Mouse (Mus musculus) hindlimb bud, embryonic 11.5 days (tissue): ENCODE measurements around the gene Gm47995.
"Not testable (repeated sequence)": the region's sequence is repeated elsewhere in the genome, so short reads cannot be mapped to it uniquely, and the experiment has no call there.

ENCODE experiments used
- DNase-seq: peaks from one replicate; pipeline ENCODE4 v3.0.0-alpha.2; 2012; ENCODE audit warnings: low read depth, low spot score; ENCODE audit errors: extremely low spot score

Gm47995 gene

DNA sequence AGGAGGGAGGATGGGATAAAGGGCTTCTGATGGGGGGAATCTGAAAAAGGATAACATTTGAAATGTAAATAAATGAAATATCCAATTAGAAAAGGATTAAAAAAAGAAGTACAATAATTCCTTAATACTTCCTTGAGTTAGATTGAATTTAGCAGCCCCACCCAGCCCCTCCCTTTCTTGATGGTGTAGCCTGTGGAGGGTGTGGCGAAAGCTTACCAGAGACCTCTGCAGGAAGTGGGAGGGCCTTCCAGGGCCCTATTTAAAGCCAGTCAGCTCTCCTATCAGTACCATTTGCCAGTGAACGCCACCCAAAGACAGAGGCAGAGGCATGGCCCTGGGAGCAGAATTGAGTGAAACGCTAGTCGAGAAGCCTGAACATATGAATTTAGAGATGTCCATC, at the start of gene Gm47995:
Gene Gm47995, plus strand, starts transcription at position 329 of the 400 bp plus-strand sequence.
- DNase-seq: not testable (repeated sequence)

DNA sequence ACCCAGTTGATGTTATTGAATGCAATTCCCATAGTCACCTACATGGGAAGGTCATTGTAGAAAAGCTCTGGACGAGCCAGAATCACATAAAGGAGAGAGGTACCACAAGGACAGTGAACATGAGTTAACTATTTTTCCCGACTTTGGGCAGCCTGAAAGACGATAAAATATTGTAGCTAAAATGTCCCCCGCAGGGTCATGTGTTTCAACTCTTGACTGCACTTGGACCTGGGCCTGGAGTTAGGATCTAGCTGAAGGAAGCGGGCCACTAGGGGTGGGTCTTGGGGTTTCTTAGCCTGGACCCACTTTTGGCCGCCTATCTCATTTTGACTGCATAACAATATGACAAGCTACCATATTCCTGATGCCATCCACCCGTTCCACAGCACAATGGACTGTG, 48.0 kb upstream of the Gm47995 start:
- DNase-seq: no peak

- DNase-seq: no peak
Observed at GRCm38 (mm10) chr1:151151089-151151488, 47.2 kb upstream of the Gm47995 start.

DNA sequence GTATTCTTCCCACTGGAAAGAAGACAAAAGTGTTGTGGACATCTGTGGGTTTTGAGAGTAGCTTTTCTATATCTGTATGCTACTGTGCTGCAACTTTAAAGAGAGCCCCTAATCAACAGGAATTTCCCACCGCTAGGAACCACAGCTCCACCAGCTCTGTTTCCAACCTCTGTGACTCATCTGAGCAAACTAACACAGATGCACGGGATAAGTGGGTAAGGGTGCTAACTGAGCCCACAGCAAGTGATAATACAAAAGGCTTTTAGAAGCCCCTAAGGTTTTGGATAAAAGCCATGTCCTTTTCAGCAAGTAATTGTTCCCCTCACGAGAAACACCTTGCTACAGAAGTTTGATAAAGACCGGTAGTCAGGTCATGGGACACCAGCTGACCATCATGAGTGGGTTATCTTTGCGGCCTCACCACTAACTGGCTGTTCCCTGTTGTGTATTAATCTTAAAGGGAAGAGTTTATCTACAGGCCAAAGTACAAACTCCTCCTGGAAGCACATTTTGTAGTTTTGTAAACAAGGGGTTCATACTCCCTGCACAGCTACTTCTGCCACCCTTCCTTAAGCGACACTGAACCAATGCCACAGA, 45.1 kb upstream of the Gm47995 start:
- no peak for DNase-seq

- not testable (repeated sequence) for DNase-seq
Observed at GRCm38 (mm10) chr1:151154131-151154530, 44.1 kb upstream of the Gm47995 start.

GRCm38 (mm10) chr1:151156129-151156528, 42.1 kb upstream of the Gm47995 start:
- DNase-seq: no peak

DNA sequence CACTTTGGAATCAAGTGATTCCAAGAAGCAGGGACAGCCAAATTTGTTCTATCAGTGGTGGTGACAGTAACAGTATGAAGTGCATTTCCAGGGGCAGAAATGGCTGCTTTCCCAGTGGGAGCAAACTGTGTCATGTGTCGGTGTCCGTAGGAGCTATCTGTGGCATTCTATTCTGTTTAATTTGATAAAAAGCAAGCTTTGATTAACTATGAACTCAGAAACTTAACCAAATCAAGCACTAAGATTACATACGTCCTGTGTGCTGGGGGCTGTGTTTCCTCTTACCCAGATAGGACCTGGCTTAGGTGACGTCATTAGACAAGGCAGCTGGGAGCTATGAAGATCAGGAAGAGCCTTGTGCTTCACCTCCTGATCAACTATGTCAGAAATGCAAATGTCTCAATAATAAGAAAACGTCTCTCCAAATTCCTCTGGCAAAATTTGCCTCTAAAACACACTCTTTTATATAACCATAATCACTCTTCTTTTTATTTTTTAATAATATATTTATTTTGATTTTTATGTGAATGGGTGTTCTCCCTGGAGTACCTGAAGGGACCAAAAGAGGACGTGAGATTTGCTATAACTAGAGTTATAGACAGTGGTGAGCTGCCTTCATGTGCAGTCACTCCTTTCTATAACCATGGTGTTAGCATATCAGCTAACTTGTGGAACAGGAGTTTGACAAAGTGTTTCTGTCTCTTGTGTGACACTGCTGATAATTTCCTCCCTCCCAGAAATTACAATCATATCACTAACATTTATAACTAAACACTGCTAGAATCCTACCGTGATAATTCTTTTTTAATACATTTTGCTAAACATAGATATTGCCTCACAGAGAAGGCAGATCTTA, 41.2 kb upstream of the Gm47995 start:
- DNase-seq: no peak

- no peak for DNase-seq
Observed at GRCm38 (mm10) chr1:151157963-151158856, 40.0 kb upstream of the Gm47995 start.

GRCm38 (mm10) chr1:151158857-151159510, 39.3 kb upstream of the Gm47995 start:
- DNase-seq: no peak

DNA sequence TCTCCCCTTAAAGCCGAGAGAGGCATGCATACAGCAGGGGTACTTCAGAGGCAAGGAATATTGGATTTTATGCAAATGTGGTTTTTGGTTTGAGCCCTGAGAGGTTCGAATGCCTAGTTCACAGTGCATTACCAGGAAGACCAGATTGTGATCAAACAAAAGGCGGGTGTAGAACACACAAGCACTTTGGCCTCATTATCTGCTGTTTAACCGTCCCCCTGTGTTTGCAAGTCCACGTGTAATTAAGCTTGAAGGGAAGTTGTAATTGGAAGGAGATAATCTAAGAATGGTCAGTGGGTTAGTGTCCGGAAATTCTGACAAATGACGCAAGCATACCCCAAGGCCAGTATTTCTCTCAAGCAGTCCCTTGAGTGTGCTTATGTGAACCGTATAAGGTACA, 32.2 kb upstream of the Gm47995 start:
- DNase-seq: no peak

GRCm38 (mm10) chr1:151167297-151168047, 30.8 kb upstream of the Gm47995 start:
- no peak for DNase-seq

- DNase-seq: no peak
Observed at GRCm38 (mm10) chr1:151168637-151169036, 29.6 kb upstream of the Gm47995 start.

- DNase-seq: no peak
Observed at GRCm38 (mm10) chr1:151171572-151172461, 26.4 kb upstream of the Gm47995 start.

DNA sequence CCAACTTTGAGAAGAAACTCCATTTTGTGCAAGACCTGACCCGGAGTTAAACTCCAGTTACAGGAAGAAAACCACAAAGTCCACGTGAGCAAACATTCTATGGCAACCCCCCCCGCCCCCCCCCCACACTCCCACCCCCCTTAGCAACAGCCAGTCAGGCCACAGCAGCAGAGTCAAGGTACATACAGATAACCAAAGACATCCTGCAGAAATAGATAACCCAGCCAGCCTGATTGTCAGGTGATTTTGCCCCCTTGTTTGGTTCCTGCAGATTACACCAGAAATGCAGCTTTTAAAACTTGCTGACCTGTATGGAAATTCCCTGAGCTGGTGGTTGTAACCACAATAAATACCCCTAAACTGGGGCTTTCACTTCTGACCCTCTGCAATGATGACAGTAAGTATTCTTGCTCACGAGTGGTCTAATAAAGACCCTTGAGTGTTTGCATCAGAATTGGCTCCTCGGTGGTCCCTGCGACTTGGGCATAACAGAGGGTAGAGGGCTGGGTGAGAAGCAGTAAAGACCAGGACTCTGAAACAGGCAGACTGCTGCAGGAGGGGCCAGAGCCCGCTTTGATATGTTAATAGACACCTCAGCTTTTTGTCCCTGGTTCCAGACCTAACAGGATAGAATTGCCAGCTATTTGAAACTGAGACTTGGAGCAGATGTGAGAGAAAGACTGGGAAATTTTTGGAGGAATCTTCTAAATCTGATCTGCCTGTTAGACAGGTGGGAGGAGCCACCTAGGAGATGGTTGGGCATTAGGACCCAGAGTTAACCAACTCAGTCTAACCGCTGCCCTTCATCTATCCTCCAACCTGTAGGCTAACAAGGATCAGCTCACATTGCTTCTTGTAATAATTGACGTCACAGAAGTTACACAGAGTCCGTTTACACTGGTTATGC, 21.0 kb upstream of the Gm47995 start:
- DNase-seq: peak; percentile 54

DNA sequence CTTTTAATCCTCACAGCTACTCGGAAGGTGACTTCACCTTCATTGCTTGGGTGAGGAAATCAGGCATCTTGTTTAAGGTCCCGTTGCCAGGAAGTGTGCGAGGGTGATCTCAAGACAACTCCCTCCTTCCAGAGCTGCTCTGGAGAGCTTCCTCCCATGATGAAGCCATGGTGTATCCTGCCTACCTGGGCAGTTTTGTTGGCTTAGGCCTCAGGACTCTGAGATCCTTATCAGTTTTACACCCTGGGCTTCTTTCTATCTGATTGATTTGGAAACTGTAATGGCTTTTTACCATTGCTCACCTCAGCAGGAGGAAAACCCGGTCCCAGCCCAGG, 20.3 kb upstream of the Gm47995 start:
- no peak for DNase-seq

- no peak for DNase-seq
Observed at GRCm38 (mm10) chr1:151178505-151179083, 19.7 kb upstream of the Gm47995 start.

GRCm38 (mm10) chr1:151180167-151180566, 18.1 kb upstream of the Gm47995 start:
- no peak for DNase-seq

DNA sequence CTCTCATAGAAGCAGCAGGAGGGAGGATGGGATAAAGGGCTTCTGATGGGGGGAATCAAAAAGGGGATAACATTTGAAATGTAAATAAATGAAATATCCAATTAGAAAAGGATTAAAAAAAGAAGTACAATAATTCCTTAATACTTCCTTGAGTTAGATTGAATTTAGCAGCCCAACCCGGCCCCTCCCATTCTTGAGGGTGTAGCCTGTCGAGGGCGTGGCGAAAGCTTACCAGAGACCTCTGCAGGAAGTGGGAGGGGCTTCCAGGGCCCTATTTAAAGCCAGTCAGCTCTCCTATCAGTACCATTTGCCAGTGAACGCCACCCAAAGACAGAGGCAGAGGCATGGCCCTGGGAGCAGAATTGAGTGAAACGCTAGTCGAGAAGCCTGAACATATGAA, 16.0 kb upstream of the Gm47995 start, which contains the start of gene Gm47985:
Gene Gm47985, plus strand, starts transcription at position 272 of the 400 bp plus-strand sequence.
- not testable (repeated sequence) for DNase-seq
